Mouse (Mus musculus) frontal cortex, postnatal 25 days (tissue): ENCODE data around the gene Nsf.

Source experiments
- DNase-seq, 2 experiments: peaks; one replicate each; pipeline ENCODE4 v3.0.0; 2022; ENCODE audit warnings: low spot score in 2 of 2

The Nsf gene

DNA sequence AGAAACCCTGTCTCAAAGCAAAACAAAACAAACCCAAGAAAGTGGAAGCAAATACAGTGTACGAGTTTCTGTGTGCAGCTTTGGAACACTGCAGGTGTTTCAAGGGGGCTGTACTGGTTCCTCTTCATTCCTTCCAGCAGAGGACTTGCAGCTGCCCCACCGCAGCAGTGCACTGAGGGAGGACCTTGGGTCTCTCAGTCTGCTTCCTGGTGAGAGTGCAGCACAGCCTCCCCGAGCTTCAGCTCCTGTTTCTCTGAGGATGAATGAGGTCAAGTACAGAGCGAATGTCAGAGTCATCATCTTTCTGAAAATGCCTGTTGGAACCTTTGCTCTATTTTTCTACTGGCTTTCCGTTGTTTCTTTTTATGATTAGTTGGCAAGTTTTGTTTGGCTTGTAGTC lies 12.5 kb downstream of the Nsf start:
- DNase-seq = no peak

DNA sequence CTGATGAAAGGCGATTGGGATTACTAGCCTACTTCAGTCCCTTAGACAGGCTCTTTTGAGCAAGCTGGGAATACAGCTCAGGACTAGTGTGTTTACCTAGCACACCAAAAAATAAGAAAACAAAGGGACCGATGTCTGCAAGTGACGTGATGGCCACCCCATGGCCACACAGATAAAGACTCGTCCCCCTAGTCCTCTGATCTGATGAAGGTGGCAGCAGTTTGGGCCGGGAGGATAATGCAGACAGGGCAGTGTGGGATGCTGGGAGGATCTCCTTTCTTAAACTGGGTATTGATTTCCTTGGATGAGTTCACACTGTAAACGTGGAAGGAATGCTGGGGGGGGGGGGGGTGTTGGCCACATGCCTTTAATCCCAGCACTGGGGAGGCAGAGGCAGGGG lies 13.0 kb downstream of the Nsf start:
- DNase-seq = no peak

DNA sequence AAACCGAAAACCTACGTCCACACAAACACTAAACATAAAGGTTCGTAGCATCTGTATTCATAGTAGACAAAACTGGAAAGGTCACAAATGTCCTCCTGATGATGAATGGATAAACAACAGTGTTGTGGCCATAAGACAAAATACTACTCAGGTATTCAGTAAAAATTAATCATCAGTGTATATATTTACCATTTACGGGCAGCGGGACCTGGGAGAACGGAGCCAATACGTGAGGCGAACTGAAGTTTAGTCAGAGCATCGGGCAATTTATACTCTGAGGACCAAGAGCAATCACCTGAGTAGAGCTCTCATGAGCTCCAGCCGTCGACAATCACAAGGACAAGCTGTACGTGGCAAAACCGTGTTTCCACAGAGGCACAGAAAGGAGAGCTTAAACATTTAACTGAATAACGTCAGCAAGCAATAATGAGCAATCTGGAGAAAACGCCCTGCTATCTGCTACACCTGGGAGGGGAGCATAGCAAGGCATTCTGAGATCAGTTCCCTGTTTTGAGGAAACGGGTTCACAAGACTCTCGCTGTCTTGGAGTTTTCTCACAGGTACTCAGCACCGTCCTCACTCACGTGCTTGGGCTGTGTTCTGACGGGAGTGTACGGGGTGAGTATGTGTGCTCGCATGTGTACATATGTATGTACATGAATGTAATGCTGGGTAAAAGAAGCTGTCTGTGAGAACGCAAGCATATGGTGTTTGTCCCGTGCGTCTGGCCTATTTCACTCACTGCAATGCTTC lies 15.7 kb downstream of the Nsf start:
- no peak for DNase-seq

DNA sequence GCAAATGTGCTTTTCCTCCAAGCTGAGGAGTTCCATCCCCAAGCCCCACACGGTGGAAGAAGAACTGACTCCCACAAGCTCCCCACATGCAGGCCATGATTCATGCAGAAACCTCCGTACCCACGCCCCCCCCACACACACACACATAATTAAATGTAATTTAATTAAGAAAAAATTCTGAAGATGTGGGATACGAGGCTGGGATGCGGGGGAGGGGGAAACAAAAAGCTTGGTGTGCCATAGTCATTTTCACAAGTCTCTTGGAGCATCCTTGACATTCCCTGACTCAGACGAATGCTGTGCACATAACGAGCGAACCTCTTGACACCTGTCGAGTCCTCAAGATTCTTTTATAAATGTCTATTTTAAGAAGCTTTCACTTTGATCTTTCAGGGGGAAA lies 16.4 kb downstream of the Nsf start:
- DNase-seq = no peak

DNA sequence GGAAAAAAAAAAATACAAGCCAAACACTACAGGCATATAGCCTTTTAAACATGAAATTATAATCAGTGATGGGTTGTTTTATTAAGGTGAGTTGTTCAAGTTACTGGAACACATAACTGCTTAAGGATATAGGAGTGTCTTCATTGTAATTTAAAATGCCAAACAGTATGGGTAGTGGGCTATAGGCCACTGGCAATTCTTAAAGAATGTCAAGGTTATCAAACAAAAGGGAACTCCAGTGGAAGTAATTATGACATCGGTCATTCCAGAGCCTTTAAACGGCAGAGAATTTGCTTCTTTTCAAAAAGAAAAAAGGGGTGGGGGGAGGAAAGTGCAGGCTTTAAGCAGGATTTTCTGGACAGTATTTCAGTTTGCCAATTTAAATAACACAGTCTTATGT lies 18.1 kb downstream of the Nsf start:
- DNase-seq = no peak

DNA sequence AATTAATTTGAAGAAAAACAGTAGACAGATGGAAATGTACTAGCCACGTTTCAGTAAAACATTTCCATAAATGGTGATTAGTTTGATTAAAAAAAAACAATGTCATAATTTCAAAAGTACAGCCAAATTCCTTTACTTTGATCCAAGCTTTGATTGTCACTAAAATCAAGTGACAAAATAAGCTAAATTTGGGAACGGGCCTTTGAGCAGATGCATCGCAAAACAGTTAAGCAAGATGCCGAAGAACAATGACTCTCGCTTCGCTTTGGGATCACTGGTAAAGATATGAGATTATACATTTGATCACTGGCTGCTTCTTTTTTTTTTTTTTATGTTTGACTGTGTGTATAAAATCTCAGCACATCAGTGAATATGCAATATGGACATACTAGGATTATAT lies 20.0 kb downstream of the Nsf start:
- DNase-seq = no peak

DNA sequence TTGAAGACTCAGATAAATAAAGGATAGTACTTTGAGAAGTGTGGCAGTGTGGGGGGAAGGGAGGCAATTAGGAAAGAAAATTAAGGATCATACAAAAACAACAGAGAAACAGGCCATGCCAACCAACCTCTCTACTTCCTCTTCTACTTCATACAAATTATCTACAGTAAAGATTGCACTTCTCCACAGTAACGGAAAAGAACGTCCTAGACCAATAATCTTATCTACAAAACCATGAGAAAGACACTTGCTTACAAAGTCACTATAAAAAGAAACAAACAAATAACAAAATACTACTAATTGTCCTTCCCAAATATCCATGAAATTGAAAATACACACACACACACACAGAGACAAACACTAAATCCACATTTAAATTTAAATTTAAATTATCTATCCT lies 29.9 kb downstream of the Nsf start:
- no peak for DNase-seq

DNA sequence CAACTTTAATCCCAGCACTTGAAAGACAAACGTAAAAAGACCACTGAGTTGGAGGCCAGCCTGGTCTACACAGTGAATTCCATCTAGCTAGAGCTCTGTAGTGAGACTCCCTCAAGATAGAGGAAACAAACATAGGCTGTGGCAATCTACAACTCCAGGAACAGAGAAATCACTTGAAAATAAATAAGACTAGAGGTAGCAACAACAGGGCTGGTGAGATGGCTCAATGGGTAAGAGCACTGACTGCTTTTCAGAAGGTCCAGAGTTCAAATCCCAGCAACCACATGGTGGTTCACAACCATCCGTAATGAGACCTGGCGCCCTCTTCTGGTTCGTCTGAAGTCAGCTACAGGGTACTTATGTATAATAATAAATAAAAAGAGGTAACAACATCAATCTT lies 30.6 kb downstream of the Nsf start:
- DNase-seq = no peak

DNA sequence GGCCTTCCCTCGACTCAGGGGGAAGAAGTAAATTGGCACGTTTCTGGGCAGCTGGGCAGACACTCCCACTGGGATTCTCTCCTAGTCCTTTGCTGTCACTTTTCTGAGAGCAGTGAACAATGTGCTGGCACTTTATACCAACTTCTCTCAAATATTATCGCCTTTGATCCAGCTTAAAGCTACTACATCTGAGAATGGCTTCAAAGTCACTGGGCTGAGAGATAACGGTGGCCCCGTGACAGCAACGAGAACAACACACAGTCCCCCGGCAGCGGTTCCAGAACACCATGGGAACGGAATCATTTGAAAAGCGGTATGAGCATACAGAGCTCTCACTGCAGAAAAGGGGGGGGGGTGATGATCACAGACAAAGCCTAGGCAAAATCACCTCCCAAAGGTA lies 31.0 kb downstream of the Nsf start:
- no peak for DNase-seq

DNA sequence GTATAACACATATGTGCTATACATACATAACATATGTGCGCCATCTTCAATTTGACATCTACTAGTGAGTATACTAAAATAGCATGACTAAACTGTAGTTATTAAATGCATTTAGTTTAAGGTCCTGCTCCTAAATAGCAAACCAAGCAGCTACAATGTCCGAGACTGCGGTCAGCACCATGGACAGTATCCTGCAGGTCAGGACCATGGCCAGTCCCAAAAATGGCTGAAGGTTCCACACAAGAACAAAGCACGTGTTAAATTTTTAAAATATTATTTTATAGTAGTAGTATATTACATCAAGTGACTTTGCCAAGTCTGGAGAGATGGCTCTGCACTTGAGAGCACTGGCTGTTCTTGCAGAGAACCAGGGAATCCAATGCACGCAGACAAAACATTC lies 33.2 kb downstream of the Nsf start:
- DNase-seq = no peak

DNA sequence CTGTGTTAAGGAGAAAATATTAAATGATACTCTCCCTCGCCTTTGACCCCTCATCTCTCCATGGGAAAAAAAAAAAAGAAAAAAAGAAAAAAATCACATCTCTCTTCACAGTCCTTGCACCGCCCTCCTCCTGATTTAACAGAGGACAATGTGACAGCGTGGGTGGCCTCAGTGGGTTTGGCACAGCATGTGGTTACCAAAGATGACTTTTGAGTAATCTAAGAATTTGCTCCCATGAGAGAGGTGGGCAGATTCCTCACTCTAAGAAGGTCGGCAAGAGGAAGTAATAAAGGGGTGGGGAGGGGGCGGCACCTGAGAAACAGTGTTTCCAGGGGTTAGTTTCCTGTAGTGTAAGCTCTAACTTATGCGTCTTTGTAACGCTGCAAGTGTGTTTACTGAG lies 37.0 kb downstream of the Nsf start:
- DNase-seq = no peak

DNA sequence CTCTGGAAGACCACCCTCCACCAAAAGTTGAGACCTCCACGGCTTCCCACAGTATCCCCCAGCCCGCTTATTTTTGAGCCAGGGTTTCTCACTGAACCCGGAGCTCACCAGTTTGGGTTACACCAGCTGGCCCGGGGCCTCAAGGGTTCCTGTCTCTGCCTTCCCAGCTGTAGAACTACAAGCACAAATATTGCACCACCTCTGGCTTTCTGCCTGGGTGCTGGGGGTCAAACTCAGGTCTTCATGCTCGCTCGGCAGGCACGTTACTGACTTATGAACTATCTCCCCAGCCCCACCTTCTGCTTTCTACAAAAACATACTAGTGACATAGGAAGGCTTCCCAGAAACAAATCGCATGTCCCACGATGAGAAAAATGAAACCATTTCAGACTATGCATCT lies 38.2 kb downstream of the Nsf start:
- DNase-seq = no peak

DNA sequence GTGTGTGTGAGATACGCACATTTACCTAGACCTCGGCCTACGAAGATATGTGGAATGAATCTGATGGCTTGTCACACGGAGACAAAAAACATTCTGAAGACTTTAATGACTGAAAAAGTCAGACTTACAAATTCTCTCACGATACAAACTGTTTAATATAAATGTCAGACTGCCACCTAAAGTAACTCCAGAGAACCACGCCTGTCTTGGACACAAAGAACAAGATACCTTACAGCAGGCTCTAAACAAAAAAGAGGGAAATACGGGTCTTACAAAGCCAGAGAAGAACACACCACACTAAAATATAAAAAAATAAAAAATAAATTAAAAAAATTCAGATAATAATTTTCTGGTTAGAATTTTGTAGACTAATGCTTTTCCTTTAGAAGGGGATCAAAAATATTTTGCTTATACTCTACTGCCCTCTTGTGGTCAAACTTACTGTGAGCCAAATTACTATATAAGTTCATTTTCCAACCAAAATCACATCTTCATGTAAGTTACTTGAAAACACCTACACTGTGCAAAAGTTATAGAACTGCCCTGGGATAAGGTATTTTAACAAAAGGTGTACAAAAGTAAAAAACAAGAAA lies 42.8 kb downstream of the Nsf start:
- DNase-seq = no peak

DNA sequence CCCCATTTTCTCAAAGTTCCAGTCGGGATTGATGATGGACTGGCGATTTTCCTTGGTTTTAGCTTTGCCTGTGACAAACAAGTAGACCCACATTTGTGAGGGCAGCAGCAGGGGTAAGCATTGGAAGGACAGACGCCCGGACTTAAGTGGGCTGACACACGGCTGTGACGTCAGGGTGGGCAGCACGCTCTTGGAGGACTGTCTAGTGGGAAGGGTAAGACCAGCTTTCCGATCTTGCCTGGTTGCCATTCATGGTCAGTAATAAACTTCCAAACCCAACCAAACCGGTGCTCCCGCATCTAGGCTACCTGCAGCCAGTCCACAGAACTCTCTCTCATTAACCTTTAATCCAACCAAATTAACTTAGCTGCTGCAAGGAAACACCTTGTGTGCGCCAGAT lies 43.3 kb downstream of the Nsf start:
- no peak for DNase-seq

DNA sequence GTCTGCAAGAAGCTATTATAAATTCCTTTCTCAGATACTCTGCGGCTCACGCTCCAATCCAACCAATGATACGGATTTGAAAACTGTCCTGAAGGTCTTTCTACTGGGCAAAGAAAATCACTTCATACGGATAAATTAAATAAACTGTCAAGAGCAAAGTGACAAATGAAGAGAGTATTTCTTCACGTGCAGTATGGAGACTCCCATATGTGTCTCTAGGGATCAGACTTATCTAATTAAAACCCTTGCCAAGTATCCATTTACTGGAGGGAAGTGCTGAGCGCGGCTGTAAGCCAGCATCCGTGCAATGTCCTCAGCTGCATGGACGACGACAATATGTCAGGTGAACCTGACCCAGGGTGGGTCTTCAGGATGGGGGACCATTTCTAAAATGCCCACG lies 44.0 kb downstream of the Nsf start:
- no peak for DNase-seq

DNA sequence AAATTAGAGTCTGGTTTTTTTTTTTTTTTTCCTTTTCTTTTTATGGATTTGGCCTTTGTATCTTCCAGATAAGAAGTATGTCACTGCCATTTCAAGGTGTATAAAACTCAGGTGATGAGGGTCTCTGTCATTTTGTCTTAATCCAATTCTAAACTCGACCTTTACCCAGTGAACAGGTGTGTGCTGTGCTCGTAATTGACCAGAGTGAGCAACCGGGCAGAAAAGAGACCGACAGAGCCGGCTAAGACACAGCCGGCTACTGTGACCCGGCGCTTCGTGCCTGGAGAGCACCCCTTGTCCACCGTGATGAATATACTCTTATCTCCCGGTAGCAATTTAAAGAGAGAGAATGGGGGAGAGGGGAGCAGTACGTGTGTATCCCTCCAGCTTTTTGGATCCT lies 44.5 kb downstream of the Nsf start:
- no peak for DNase-seq

DNA sequence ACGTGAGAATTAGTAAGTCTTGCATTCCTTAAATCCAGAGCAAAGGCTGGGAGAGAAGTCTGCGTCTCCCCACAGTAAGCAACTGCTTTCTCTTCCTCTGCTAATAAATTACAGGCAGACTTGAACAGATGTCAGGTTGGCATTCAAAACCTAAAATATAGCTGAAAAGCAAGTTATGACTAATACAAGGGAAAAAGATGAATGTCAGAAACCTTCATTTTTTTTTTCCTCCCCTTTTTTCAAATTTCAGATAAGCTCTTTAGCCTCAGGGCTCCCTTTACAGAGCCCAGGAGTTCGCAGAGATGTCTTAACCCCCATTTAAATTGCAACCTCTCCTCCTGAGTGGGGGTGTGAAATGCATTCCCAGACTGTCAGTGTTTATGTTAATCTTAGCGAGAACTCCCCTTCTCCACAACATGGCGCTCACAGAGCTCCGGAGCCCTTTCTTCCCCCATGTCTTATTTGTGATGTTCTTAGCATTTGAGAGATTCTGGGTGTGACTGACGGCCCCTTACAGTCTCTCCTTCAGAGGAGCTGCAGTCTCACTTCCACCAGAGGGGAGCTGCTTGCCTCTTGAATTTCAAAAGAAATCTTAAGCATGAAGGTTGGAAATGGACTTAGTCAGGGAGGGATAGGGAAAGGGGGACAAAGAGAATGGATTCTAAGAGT lies 47.7 kb downstream of the Nsf start:
- no peak for DNase-seq

DNA sequence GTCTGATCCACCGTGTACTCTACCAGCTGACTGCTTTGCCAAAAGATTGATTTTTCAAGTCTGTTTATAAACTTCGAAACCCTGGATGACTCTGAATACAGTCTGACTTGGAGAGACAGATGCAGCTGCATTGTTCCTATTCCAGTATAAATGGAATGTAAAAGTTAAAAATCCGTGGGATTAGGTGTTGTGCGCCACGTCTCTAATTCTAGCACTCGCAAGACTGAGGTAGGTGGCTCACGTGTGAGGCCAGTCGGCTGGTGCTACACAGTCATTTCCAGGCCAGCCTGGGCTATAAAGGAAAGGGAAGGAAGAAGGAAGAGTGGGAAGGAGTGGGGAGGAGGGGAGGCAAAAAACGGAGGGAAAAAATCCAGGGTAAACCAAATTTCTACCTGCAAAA lies 48.4 kb downstream of the Nsf start:
- no peak for DNase-seq

DNA sequence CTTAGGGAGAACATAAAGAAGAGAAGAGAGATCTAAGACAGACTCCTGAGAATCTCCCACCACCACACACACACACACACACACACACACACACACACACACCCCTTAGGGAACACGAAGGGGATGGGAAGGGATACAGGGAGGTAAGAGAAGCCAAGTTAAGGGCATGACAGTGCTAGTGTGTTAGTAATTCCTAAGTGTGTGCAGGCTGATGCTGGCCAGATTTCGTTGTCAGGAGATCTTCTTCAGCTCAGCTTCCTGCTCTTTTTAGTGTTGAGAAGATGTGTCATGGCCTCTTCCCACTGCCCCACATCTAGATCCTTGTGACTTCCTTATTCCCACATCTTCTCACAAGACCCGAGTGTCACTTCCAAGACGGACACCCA lies 52.3 kb downstream of the Nsf start:
- DNase-seq = no peak

DNA sequence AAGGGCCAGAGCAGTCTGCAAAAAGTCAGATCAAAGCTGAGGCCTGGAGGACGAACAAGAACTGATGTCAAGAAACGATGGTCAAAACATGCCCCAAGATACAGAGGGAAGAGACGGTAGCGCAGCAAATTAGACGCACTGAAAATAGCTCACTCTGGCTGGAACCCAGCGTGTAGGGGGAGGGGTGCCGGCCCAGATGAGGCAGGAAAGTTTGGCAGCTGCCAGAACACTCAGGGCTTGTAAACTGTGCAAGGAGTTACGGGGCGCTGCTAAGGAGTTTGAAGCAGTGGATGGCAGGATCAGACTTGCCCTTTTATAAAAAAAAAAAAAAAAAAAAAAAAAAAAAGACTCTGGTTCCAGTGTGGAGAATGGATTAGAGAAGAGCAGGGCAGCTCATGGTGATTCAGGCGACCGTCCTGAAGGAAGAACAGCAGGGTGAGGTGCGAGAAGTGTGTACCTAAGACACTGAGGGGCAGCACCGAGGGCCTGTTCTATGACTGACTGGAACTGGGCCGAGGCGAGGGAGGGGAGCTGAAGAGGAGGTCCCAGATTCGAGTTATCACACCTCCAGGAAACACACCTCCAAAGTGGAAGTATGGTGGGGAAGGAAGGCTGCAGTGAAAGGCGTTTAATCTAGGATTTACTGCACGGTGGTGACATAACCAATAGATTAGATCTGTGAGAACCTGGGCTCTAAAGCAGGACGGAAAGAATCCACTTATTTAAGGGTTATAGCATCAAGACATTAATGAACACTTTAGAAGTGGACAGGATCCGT lies 52.9 kb downstream of the Nsf start:
- DNase-seq = no peak

DNA sequence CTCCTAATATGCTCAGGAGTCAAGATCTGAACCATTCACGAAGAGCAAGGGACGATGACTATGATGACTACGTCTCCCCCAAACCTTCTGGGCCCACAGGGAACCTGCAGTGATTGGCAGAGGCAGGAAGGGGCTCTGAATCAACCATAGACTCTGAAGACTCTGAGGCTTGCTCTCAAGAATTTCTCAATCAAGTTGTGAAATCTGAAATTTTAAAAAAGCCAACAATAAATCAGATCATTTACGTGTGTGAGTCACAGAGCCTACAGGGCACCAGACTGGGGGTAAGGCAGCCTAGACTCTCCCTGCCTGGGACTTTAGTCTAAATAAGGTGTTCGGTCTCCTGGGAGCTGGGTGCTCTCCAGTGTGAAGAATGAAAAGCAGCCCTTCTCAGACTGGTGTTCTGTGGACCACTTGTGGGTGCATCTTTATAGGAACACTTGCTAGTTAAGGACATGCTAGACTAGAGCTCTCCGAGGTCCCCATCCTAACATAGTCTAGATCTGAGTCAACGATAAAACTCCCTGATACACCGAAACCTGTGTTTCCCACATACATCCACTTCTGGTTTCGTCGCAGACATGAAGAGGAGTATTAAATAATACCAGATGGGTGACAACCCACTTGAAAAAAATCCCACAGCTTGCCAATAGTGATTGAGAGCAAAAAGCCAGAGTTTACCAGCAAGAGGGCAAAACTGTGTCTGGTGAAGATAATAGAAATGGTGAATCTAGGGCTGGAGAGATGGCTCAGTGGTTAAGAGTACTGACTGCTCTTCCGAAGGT lies 56.7 kb downstream of the Nsf start:
- DNase-seq = no peak

DNA sequence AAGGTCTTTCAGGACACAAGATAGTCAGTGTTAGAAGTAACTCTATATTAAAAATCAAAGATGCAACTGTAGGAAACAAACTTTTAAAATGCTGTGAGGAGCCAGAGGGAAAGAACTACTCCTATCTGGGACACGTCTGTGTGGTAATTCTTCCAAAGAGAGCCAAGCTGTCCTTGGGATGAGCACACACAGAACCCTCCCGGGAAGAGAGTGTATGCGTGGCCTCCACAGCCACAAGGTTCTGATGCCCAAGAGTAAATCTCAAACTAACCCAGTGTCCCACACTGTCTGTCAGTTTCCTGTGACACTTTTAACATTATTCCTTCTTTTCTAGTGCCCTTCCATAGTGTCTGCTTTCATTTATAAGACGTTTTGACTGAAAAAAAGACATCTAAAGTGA lies 57.8 kb downstream of the Nsf start:
- DNase-seq = no peak
